Mouse (Mus musculus) midbrain, embryonic 11.5 days (tissue): ENCODE measurements around the gene Fam117b. TPM values are rescaled to one million over a fixed set of nuclear protein-coding genes. Genes with fewer than 3 reads are reported as not detected.

Experiments used
- ATAC-seq: fragments of 200-750 bp; cut with Nextera tagmentation; 2 replicates; pipeline ENCODE4 v1.8.0; 2017; ENCODE audit warnings: moderate TSS enrichment, moderate library complexity; ENCODE audit not compliant: low FRiP score
- DNase-seq: peaks from one replicate; pipeline ENCODE4 v3.0.0; 2015; ENCODE audit warnings: low spot score; ENCODE audit errors: missing footprints
- H3K27ac ChIP-seq: fragments of 300-500 bp; sonication (generic); 2 replicates; pipeline ENCODE4 v1.5.1; 2014; ENCODE audit warnings: low read depth, low read length
- H3K27me3 ChIP-seq: fragments of 300-500 bp; sonication (generic); 2 replicates; pipeline ENCODE4 v1.6.1; 2014; ENCODE audit warnings: mild to moderate bottlenecking, low read length, moderate library complexity, mixed read lengths; ENCODE audit not compliant: control insufficient read depth, insufficient read depth
- H3K36me3 ChIP-seq: fragments of 300-500 bp; sonication (generic); 2 replicates; pipeline ENCODE4 v1.6.1; 2014; ENCODE audit warnings: mild to moderate bottlenecking, low read length, moderate library complexity, mixed read lengths; ENCODE audit not compliant: control insufficient read depth, insufficient read depth
- H3K4me1 ChIP-seq: fragments of 300-500 bp; sonication (generic); 2 replicates; pipeline ENCODE4 v1.6.1; 2014; ENCODE audit warnings: low read length; ENCODE audit not compliant: control insufficient read depth, insufficient read depth
- H3K4me2 ChIP-seq: fragments of 300-500 bp; sonication (generic); 2 replicates; pipeline ENCODE4 v1.6.1; 2014; ENCODE audit warnings: mild to moderate bottlenecking, moderate library complexity
- H3K4me3 ChIP-seq: fragments of 300-500 bp; sonication (generic); 2 replicates; pipeline ENCODE4 v1.5.1; 2014; ENCODE audit warnings: low read depth, low read length
- H3K9ac ChIP-seq: fragments of 300-500 bp; sonication (generic); 2 replicates; pipeline ENCODE4 v1.6.1; 2014; ENCODE audit warnings: low read length
- H3K9me3 ChIP-seq: fragments of 300-500 bp; sonication (generic); 2 replicates; pipeline ENCODE4 v1.6.1; 2016; ENCODE audit warnings: low read length; ENCODE audit not compliant: control insufficient read depth
- WGBS: fragments of 180-500 bp; shearing (Covaris S2); extraction: QIAGEN DNeasy Blood & Tissue Kit; methylation state at CpG from one replicate; pipeline ENCODE4 v1.1.7; 2014; 5-methylcytosine and 5-hydroxymethylcytosine counted together
- polyA plus RNA-seq: library from polyadenylated mRNA; unstranded; fragments of >200 nt; fragmentation: Nextera tagmentation; extraction: Ambion mirVana; gene quantifications from 2 replicates; pipeline ENCODE4 v1.2.1, GENCODE M21; 2014

Fam117b gene
- polyA plus RNA-seq, 1 experiment from 2014 or later, result 14.6 TPM

DNA sequence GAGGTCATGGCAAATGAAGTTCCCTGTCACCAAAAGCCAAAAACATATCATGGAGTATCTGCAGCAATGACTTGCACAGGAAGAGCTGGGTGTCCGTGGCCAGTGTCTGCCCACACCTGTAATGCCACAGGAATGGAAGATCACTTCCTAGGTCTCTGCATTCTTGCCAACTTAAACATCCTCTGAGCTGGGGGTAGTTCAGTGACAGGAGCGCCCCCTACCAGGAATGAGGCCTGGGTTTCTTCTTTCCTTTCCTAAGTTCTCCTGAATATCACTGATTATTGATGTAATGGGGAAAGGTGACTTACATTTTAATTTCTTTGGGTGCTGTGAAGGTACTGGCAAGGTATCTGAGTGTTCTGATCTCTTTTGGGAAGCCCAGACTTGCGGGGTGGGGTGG is 82.8 kb downstream of the Fam117b start:
- Histone ChIP-seq H3K4me2 (no peak overlapping the region), H3K36me3 (no peaks in the 10 kb centered on the region), H3K27ac (no peak overlapping the region), H3K9me3 (no peaks in the 10 kb centered on the region), H3K9ac (no peak overlapping the region), H3K4me3 (no peak overlapping the region), H3K4me1 (no peaks in the 10 kb centered on the region), H3K27me3 (no peaks in the 10 kb centered on the region)
- ATAC-seq, result no peak
- 51% methylated on average over 3 of the region's 3 CpGs for WGBS
- DNase-seq, result no peak

- no peak overlapping the region for H3K4me2 ChIP-seq
- no peak overlapping the region for H3K4me3 ChIP-seq
- ATAC-seq, result no peak
Observed at GRCm38 (mm10) chr1:59997352-59997751, 84.5 kb downstream of the Fam117b start.

GRCm38 (mm10) chr1:60000319-60000718 is 87.5 kb downstream of the Fam117b start:
- ATAC-seq (no peak), DNase-seq (no peak)
- whole genome bisulfite sequencing, result 67% methylated on average over 2 of the region's 2 CpGs
- H3K4me2 ChIP-seq, result no peak overlapping the region
- H3K27ac ChIP-seq, result no peak overlapping the region
- H3K4me1 ChIP-seq, result no peaks in the 10 kb centered on the region
- H3K9ac ChIP-seq, result no peak overlapping the region
- H3K9me3 ChIP-seq, result no peaks in the 10 kb centered on the region
- H3K4me3 ChIP-seq, result no peak overlapping the region
- no peaks in the 10 kb centered on the region for H3K36me3 ChIP-seq
- no peaks in the 10 kb centered on the region for H3K27me3 ChIP-seq

More at GRCm38 (mm10) chr1:59997352-59997751, 84.5 kb downstream of the Fam117b start:
- H3K36me3 ChIP-seq, result no peaks in the 10 kb centered on the region
- H3K27me3 ChIP-seq, result no peaks in the 10 kb centered on the region
- DNase-seq, result no peak
- WGBS, result 76% methylated on average over 5 of the region's 5 CpGs
- no peak overlapping the region for H3K9ac ChIP-seq
- no peaks in the 10 kb centered on the region for H3K4me1 ChIP-seq
- no peaks in the 10 kb centered on the region for H3K9me3 ChIP-seq
- no peak overlapping the region for H3K27ac ChIP-seq

DNA sequence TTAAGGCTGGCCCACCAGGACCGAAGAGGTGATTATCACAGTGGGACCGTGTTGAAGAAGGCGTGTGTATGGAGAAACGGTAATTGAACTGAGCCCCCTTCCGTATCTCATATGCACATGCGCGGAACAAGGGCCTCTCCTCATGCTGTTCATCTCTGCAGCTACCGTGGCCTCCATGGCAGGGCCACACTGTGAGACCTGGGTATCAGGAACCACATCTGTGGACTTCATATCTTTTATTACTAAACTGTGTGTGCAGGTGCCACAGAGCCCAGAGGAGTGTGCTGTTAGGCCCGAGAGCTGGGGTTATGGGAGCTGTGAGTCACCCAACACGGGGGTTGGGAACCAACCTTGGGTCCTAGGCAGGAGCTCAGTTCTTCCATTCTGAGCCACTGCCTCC is 94.5 kb downstream of the Fam117b start:
- no peaks in the 10 kb centered on the region for H3K4me1 ChIP-seq
- no peak overlapping the region for H3K4me2 ChIP-seq
- H3K27ac ChIP-seq, result no peak overlapping the region
- DNase-seq (no peak), ATAC-seq (no peak)
- H3K9ac ChIP-seq, result no peak overlapping the region
- no peaks in the 10 kb centered on the region for H3K36me3 ChIP-seq
- WGBS, result 90% methylated on average over 10 of the region's 10 CpGs
- H3K27me3 ChIP-seq, result no peaks in the 10 kb centered on the region
- no peaks in the 10 kb centered on the region for H3K9me3 ChIP-seq
- no peak overlapping the region for H3K4me3 ChIP-seq

DNA sequence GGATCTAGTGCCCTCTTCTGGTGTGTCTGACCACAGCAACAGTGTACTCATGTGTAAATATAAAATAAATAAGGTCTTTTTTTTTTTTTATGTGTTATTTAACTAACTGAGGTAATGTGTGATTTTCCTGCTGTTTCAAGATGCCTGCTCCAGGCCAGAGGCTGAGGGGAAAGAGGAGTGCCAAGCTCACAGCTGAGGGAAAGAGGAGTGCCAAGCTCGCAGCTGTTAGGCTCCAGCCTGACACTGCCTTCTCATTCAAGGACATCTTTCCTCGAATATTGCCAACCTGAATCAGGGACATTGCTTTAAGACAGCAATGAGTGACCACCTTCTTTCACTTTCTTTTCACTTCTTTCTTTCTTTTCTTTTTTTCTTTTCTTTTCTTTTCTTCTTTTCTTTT is 95.9 kb downstream of the Fam117b start:
- ATAC-seq, result no peak
- DNase-seq, result no peak
- Histone ChIP-seq H3K4me3 (no peak overlapping the region), H3K4me2 (no peak overlapping the region), H3K36me3 (no peaks in the 10 kb centered on the region), H3K9ac (no peak overlapping the region), H3K27me3 (no peaks in the 10 kb centered on the region), H3K27ac (no peak overlapping the region), H3K4me1 (no peaks in the 10 kb centered on the region), H3K9me3 (no peaks in the 10 kb centered on the region)
- 88% methylated on average over 2 of the region's 2 CpGs for WGBS

- H3K27me3 ChIP-seq, result no peaks in the 10 kb centered on the region
- no peaks in the 10 kb centered on the region for H3K4me1 ChIP-seq
- H3K4me3 ChIP-seq, result no peak overlapping the region
- H3K27ac ChIP-seq, result no peak overlapping the region
- H3K9ac ChIP-seq, result no peak overlapping the region
- no peaks in the 10 kb centered on the region for H3K9me3 ChIP-seq
- ATAC-seq (no peak), DNase-seq (no peak)
- H3K36me3 ChIP-seq, result no peaks in the 10 kb centered on the region
- 92% methylated on average over 10 of the region's 10 CpGs for WGBS
- H3K4me2 ChIP-seq, result no peak overlapping the region
Observed at GRCm38 (mm10) chr1:60013779-60014178, 101.0 kb downstream of the Fam117b start.

- Histone ChIP-seq H3K36me3 (no peaks in the 10 kb centered on the region), H3K27ac (no peak overlapping the region), H3K9ac (no peak overlapping the region), H3K9me3 (no peaks in the 10 kb centered on the region), H3K4me1 (no peaks in the 10 kb centered on the region), H3K27me3 (no peaks in the 10 kb centered on the region), H3K4me3 (no peak overlapping the region), H3K4me2 (no peak overlapping the region)
- 86% methylated on average over 6 of the region's 6 CpGs for WGBS
- ATAC-seq (no peak), DNase-seq (no peak)
Observed at GRCm38 (mm10) chr1:60015511-60015910, 102.7 kb downstream of the Fam117b start.

DNA sequence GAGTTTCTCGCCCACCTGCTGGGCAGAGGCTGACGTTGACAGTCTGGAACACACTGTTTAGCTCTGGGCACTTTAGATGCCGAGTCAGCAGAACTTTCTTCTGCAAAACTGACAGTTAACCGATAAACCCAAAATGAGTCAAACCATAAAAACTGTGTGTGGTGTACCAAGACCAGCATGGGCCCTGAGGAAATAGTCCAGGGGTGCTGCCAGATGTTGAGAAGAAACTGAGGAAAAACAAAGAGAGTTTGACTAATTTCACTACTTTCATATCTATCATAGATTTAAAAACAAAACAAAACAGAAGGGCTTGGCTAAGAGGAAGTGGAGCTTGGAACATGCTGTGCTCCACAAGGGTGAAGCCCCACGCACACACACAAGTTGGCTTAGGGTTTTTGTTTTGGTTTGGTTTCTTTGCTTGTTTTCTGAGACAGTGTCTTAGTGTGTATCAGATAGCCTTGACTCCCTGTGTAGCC is 103.4 kb downstream of the Fam117b start:
- Histone ChIP-seq H3K4me3 (no peak overlapping the region), H3K4me1 (no peaks in the 10 kb centered on the region), H3K4me2 (no peak overlapping the region), H3K9ac (no peak overlapping the region), H3K9me3 (no peaks in the 10 kb centered on the region), H3K27me3 (no peaks in the 10 kb centered on the region), H3K36me3 (no peaks in the 10 kb centered on the region), H3K27ac (no peak overlapping the region)
- DNase-seq (no peak), ATAC-seq (no peak)
- WGBS, result 76% methylated on average over 5 of the region's 5 CpGs

DNA sequence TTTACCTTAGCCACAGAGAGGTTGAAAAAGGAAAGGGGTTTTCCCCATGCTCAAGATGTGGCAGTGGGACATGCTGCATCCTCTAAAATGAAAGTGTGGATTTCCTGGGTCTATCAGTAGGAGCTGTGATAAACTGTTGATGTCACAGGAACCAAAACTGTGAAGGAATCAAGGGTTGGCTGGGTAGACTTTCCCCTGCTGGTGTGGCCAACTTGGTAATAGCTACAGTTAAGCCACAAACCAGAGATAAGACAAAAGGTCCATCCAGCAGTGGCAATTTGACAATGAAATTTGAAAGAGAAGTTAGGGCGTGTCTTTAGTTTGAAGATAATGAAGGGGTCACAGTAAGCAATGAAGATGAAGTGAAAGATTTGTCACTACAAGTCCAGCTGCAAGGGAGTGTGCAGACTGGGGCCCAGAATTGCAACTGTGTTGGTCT is 104.2 kb downstream of the Fam117b start:
- Histone ChIP-seq H3K4me2 (no peak overlapping the region), H3K4me3 (no peak overlapping the region), H3K36me3 (no peaks in the 10 kb centered on the region), H3K9ac (no peak overlapping the region), H3K9me3 (no peaks in the 10 kb centered on the region), H3K4me1 (no peaks in the 10 kb centered on the region), H3K27ac (no peak overlapping the region), H3K27me3 (no peaks in the 10 kb centered on the region)
- ATAC-seq, result no peak
- 92% methylated on average over 1 of the region's 1 CpGs for WGBS
- no peak for DNase-seq
